In genomic region chr16:77041573-77041972, GRCm38 (mm10) we compare ENCODE assay signal across 15 mouse cellular contexts. TPM values are rescaled to one million over a fixed set of nuclear protein-coding genes. Genes with fewer than 3 reads are reported as not detected.
DNase-seq lines count a peak whose midpoint lies in the region; ATAC-seq and TF ChIP-seq lines count a peak whose summit lies in the region.
"Had no signal": no experiment of that assay in that cellular context is flagged by ENCODE, and none has a peak within 500 bp of the region (broad histone marks: within the 10 kb centered on the region; RNA-seq: fewer than 3 reads in every experiment).

No protein-coding gene starts in this region.

- no peaks in the 10 kb centered on the region for H3K4me1 ChIP-seq in CH12.LX (ENCODE audit: control insufficient read depth in 1 of 2, insufficient read depth in 2 of 2)
- H3K4me1 ChIP-seq in liver, embryonic 15.5 days (replicated peaks) = peaks cover 22% of the 10 kb centered on the region
- H3K4me1 ChIP-seq: hindbrain, embryonic 13.5 days; neural tube, embryonic 13.5 days had no signal

- dilution Hi-C loops in CH12.LX (cut with MboI; ENCODE audit: extremely low pct_ligation_motif_present, extremely low pct_unique_long_range_greater_than_20kb, low sequenced_read_pairs) = no loop called here

- TF ChIP-seq EP300 in CH12.LX (IDR thresholded peaks at IDR 0.05; ENCODE audit: low read length) = no peak

- no peak for TF ChIP-seq POLR2A in CH12.LX (IDR thresholded peaks at IDR 0.05; ENCODE audit: low read depth, low read length)

- TF ChIP-seq RAD21 in CH12.LX (IDR thresholded peaks at IDR 0.05; ENCODE audit: low read depth, low read length) = no peak

- H3K79me2 ChIP-seq in CH12.LX (replicated peaks; ENCODE audit: control insufficient read depth, extremely low read depth, insufficient read depth, poor library complexity, severe bottlenecking) = no peaks in the 10 kb centered on the region

- DNase-seq in kidney, adult 11 months = peak; percentile 19
- no peak for DNase-seq in kidney, postnatal 14 days
- no peak for DNase-seq in CH12.LX (ENCODE audit: extremely low read depth)
- DNase-seq in R1 (ENCODE audit: low read depth, low spot score) = peak; percentile 26
- DNase-seq in MN1 (ENCODE audit: low spot score) = no peak
- DNase-seq in cerebellum, postnatal 4 days (ENCODE audit: low spot score in 2 of 2) = no peak
- DNase-seq: adrenal gland, postnatal 36 days; midbrain, embryonic 14.5 days; retina, postnatal 1 day; spleen, adult 18-20 months had no signal

- H3K27me3 ChIP-seq in CH12.LX (replicated peaks) = no peaks in the 10 kb centered on the region
- H3K27me3 ChIP-seq in liver, embryonic 15.5 days = no peaks in the 10 kb centered on the region
- H3K27me3 ChIP-seq: hindbrain, embryonic 13.5 days; neural tube, embryonic 13.5 days had no signal

- no peak overlapping the region for H3K4me3 ChIP-seq in CH12.LX (replicated peaks in 1 of 3; ENCODE audit: low read depth in 2 of 3, low read length in 2 of 3, poor library complexity in 1 of 3)
- H3K4me3 ChIP-seq in liver, embryonic 15.5 days (replicated peaks) = no peak overlapping the region
- H3K4me3 ChIP-seq: hindbrain, embryonic 13.5 days; neural tube, embryonic 13.5 days had no signal

- no peak overlapping the region for H3K9ac ChIP-seq in CH12.LX (ENCODE audit: insufficient read depth, low read depth)
- H3K9ac ChIP-seq in liver, embryonic 15.5 days = no peak overlapping the region
- H3K9ac ChIP-seq: hindbrain, embryonic 13.5 days; neural tube, embryonic 13.5 days had no signal

- in situ Hi-C loops in CH12.LX (cut with MboI; ENCODE audit: low pct_ligation_motif_present, low pct_unique_long_range_greater_than_20kb, low sequenced_read_pairs) = no loop called here

- peaks cover 13 to 52% of the 10 kb centered on the region in 2 experiments for H3K36me3 ChIP-seq in CH12.LX (replicated peaks in 1 of 2; ENCODE audit: control insufficient read depth in 1 of 2, insufficient read depth in 1 of 2, low read length in 1 of 2)
- H3K36me3 ChIP-seq in liver, embryonic 15.5 days (replicated peaks) = peaks cover 81% of the 10 kb centered on the region

- no peaks in the 10 kb centered on the region for H3K9me3 ChIP-seq in CH12.LX (replicated peaks; ENCODE audit: low read length)
- no peaks in the 10 kb centered on the region for H3K9me3 ChIP-seq in liver, embryonic 15.5 days (replicated peaks)
- H3K9me3 ChIP-seq: hindbrain, embryonic 13.5 days; neural tube, embryonic 13.5 days had no signal

- TF ChIP-seq CTCF in CH12.LX (conservative IDR thresholded peaks at IDR 0.05 in 1 of 2, IDR thresholded peaks at IDR 0.05 in 1 of 2; ENCODE audit: low read depth in 2 of 2, low read length in 2 of 2) = no peak

- 86% methylated on average over 5 of the region's 5 CpGs for WGBS in liver, embryonic 15.5 days (ENCODE audit: insufficient replicate concordance)

- ATAC-seq in liver, embryonic 15.5 days (ENCODE audit: insufficient read depth) = peak; percentile 56
- no peak for ATAC-seq in inflammation-experienced regulatory T-cells, adult 6 months
- ATAC-seq: CD4-positive, CD25-positive, alpha-beta regulatory T cell, adult 4 months had no signal

- H3K27ac ChIP-seq in CH12.LX (ENCODE audit: insufficient read depth, low read depth) = no peak overlapping the region
- no peak overlapping the region for H3K27ac ChIP-seq in liver, embryonic 15.5 days (replicated peaks)
- H3K27ac ChIP-seq: hindbrain, embryonic 13.5 days; neural tube, embryonic 13.5 days had no signal

- H3K4me2 ChIP-seq in CH12.LX (ENCODE audit: insufficient read depth, low read depth, poor library complexity, severe bottlenecking) = no peak overlapping the region
- H3K4me2 ChIP-seq in liver, embryonic 15.5 days = no peak overlapping the region
- H3K4me2 ChIP-seq: hindbrain, embryonic 13.5 days; neural tube, embryonic 13.5 days had no signal

TF ChIP-seq in CH12.LX, 34 proteins besides CTCF, POLR2A, EP300 and RAD21:
- TF ChIP-seq MXI1 (IDR thresholded peaks at IDR 0.05; ENCODE audit: low read depth, low read length) (peak; percentile 100), CHD1 (IDR thresholded peaks at IDR 0.05; ENCODE audit: low read depth, low read length) (no peak)

RNA-seq across cellular contexts. Expression of gene Usp25, which starts 28.1 kb away (rescaled TPM):
- total RNA-seq in CH12.LX (2012; rRNA removed) (28.2 and 32.5 TPM in 2 replicates), CH12.LX (2014; rRNA removed) (42.1 and 45.1 TPM in 2 replicates)
- polyA plus RNA-seq in CH12.LX (2012; ENCODE audit: insufficient read length, low read depth) = 28.0 and 30.5 TPM in 2 replicates
- 39.5 and 41.4 TPM in 2 replicates for polyA plus RNA-seq in liver, embryonic 15.5 days (2015; fragmentation: Nextera tagmentation; extraction: Ambion mirVana)
- 10 to 100 TPM; 24.7 to 30.1 (median 26.5) TPM for polyA plus RNA-seq in inflammation-experienced regulatory T-cells, adult 6 months (2017; shearing (Covaris generic))

Comparison
In these comparisons a context has a peak if more than half of its experiments do, and no peak if none do; other contexts are left out.
1. DNase-seq: peak in kidney, adult 11 months (single experiment) and R1 (single experiment); none in kidney, postnatal 14 days (single experiment), CH12.LX (single experiment), MN1 (single experiment) and cerebellum, postnatal 4 days (0 of 2).